Mouse (Mus musculus) hematopoietic stem cell, adult 5-6 weeks (primary cell): Measurements from ENCODE around the gene Znhit2. TPM values are rescaled to one million over a fixed set of nuclear protein-coding genes. Genes with fewer than 3 reads are reported as not detected.
A peak's percentile ranks its signal among the peaks of the same experiment; 100 is the strongest.

Experiments used
- ATAC-seq, 2 experiments: fragments of 125-278 bp in 1 of 2; replicated peaks in 1 of 2; 2 replicates each; pipeline ENCODE4 v1.8.0; 2016 to 2017; ENCODE audit warnings: inconsistent platforms in 2 of 2, mild to moderate bottlenecking in 2 of 2, moderate number of reproducible peaks in 2 of 2, low read depth in 1 of 2, moderate TSS enrichment in 1 of 2; ENCODE audit not compliant: low FRiP score in 2 of 2, poor library complexity in 2 of 2, severe bottlenecking in 2 of 2, insufficient read depth in 1 of 2, low TSS enrichment in 1 of 2
- total RNA-seq: library from RNA; stranded (forward); fragments of 172-1452, 232-1000 nt; gene quantifications from 2 replicates; pipeline ENCODE4 v1.2.3, GENCODE M21; 2017

The Znhit2 gene
- total RNA-seq, result 8.3 and 11.5 TPM in 2 replicates

DNA sequence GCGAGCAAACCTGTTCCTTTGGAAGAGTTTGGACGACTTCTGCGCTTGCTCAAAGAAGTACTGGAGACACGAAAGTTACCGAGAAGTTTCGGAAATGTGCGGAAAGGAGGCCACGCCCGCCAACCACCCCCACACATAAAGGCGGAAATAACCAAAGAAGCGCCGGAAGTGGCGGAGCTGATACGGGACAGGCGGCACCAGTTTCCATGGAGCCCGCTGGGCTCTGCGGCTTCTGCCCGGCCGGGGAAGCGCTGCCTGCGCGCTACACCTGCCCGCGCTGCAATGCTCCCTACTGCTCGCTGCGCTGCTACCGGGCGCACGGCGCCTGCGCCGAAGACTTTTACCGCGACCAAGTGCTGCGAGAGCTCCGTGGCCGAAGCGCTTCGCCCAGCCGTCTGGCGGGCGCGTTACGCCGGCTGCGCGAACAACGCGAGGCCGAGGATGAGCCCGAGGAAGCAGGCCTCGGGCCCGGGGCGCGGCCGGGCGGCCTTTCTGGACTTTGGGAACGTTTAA lies at the start of gene Znhit2:
Gene Znhit2, plus strand, starts transcription at position 172 of the 513 bp plus-strand sequence.
- ATAC-seq, result peak; percentile 74 to 75

DNA sequence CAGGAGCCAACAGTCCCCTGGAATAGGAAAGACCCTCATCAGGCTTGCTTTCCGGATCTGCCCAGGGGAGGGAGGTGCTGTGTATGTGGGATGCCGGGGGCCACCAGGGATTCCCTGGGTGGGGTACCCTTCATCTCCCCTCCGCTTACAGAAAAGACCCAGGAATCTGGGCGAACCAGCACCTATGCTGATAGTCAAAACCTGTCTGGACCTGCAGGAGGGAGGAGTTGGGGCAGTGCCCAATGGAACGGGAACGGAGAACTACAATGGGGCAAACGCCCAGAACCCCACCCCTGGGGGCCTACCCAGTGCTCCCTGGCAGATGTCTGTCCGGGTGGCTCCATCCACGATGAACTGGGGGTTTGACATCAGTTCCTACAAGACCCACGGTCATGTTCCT lies 47.3 kb upstream of the Znhit2 start:
- ATAC-seq, result no peak

DNA sequence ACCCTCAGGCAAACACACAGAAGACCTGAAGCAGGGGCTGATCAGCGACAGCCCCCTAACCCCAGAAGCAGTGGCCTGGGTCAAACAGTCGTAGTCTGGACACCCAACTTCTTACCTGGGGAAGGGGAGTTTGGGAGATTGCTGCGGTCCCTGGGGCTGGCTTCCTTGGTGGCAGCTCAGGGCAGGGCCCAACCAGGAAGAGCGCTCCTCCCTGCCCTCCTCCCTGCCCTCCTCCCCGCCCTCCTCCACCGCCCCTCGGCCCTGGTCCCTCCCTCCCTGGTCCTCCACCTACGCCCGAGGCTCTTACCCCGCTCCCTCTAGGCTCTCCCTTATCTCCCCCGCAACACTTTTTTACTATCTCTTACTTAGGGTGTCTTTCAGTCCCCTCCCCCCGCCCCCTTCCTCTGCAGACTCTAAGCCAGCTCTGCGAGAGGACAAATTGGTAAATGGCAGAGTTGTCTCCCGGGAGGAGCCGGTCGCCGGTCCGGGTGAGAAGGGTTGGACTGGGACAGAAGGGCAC lies 45.9 kb upstream of the Znhit2 start:
- ATAC-seq, result peak; percentile 33 to 40; a peak in 2 of 4 replicates

DNA sequence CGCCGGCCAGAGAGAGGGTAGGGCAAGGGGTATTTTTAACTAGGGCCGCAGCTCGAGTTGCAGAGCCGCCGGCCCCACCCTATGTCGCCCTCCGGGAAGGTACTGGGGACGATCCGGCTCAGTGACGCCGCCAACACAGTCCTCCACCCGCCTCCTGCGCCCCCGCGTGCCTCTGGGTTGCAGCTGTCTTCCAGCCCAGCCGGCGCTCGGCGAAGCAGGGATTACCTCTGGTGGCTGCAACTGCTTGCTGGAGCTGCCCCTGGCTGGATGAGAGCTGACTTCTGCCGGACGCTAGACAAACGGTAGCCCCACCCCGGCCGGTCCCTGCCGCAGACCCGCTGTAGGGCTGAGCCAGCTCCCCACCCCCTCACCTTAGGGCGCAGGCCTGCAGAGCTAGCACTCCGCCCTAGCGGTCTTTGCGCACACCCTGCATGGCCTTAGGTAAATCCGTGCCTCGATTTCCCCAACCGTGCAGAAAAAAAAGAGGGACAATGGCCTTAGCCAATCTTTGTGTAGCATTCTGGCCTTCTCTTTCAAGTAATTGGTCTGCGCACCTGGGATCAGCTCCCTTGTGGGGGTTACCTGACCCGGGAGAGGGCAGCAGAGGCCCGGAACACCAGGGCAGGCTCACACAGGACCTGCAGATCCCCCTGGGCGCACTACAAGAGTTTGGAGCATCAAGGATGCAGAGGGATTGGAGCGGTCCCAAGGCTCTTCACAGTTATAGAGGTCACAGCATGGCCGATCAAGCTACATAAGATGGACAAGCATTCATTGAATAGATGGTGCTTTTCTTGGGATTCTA lies 45.3 kb upstream of the Znhit2 start, which contains the start of gene Capn1:
Gene Capn1, minus strand, starts transcription at position 387 of the 805 bp plus-strand sequence.
- ATAC-seq, result peak; percentile 43 to 60

DNA sequence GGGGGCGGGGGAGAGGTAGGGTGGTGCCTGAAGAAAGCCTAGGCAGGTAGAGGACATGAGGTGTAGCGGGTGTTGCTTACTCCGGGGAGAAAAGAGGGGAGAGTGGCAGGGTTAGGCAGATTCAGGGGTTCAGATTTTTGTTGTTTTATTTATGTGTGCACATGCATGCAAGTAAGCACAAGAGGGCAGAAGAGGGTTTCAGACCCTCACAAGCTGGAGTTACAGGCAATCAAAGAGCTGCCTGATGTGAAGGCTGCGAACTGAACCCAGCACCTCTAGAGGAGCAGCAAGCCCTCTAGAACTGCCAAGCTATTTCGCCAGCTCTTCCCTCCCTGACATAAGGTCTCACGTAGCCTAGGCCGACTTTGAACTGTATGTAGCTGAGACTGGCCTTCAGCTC lies 44.5 kb upstream of the Znhit2 start:
- no peak for ATAC-seq

DNA sequence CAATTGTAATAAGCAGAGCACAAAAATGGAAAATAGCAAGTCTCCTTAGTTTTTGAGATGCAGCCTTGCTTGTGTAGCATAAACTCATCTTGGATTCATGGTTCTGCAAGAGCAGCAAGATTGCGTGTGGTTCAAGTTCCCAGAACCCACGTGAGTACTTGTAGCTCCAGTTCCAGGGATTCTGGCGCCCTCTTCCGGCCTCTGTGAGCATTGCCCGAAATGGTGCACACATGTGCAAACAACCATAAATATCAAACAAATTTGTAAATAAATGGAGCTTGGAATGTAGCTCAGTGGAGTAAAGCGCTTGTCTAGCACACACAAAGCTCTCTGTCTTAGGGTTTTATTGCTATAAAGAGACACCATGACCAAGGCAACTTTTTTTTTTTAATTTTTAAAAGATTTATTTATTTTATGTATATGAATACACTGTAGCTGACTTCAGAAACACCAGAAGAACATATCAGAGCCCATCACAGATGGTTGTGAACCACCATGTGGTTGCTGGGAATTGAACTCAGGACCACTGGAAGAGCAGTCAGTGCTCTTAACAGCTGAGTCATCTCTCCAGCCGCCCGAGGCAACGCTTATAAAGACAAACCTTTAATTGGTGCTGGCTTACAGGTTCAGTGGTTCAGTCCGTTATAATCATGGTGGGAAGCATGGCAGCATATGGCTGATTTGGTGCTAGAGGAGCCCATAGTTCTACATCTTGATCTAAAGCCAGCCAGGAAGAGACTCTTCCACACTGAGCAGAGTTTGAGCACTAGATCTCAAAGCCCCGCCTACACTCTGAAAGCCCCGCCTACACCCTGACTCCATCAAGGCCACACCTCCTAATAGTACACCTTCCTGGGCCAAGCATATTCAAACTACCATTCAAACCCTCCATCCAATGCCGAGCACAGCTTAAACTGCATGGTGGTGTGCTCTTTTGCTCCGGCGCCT lies 42.6 kb upstream of the Znhit2 start:
- ATAC-seq, result peak; percentile 61 to 65

DNA sequence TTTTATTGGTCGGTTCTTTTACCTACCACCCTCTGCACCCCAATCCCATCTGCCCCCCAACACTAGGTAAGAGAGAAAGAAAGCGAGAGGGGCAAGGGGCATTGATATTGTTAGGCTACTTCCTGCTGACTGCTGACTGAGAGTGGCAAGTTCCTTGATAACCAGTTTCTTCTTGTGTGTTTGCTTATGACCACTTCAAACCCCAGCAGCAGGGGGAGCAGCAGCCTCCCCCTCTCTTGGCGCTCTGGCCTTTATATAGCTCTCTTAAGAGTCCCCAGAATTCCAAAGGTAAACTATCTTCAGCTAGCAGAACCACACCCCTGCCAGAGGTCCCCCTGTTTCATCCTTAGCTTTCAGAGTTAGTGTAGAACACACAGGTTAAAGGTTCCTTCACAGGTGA lies 40.7 kb upstream of the Znhit2 start:
- no peak for ATAC-seq

DNA sequence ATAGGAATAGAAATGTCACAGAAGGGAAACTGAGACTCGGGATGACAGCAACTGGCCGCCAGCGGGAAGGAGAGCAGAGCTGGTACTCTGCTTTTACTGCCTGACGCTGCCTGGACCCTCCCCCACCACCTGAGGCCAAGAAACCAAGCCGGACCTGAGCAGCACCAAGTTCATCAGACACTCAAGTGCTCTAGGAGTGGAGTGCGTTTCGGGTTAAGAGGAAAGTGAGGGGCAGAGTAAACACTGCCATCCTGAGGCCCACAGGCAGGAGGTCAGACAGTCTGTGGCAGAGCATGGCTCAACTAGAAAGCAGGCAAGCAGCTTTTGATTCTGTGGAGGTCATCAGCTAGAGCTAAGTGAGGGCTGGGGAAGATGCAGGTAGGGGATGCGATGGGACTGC lies 37.9 kb upstream of the Znhit2 start:
- no peak for ATAC-seq

DNA sequence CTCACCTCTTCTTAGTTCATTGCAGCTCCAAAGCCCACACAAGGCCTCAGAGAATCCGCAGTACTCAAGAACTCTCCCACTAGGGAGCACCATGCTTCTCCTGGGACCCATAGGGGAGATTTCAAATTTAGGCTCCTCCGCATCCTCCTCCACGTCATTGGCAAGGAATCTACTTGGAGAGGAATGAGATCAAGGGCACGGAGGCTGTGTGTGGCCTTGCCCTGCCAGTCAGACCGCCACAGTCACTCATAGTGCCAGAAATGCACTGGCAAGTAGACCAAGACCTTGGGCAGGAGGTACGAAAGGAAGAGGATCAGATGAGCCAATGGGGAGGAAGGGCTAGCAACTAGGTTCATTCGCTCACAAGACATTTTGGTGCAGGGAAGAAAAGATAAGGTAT lies 37.1 kb upstream of the Znhit2 start:
- no peak for ATAC-seq

DNA sequence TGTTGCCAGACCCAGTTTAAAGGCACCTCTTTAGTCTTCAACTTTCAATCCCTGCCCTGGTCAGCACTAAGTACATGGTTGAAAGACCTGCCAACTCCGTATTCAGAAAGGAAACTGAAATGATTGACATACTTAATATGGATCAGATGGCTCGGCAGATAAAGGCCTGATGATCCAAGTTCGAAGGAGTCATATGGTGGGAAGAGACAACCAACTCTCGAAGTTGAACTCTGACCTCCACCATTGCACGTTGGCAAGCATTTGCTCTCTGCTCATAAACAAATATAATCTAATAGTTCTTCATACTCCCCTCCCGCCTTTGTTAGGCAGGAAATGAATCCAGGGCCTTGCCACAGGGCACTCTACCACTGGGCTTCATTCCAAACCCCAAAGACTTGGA lies 32.0 kb upstream of the Znhit2 start:
- ATAC-seq, result no peak

DNA sequence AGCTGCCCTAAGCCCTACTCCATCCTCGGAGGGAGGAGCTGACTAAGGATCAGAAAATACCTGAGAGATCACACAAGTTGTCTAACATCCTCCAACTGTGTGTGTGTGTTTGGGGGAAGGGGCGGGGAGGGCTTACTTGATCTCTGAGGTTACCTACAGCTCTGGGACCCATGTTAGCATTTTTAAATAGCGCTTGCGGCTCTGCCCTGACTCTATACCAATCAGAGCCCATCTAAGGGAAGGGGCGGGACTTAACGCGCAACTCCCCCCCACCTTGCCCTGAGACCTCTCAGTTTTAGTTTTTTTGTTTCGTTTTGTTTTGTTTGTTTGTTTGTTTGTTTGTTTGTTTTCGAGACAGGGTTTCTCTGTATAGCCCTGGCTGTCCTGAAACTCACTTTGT lies 31.6 kb upstream of the Znhit2 start:
- no peak for ATAC-seq

DNA sequence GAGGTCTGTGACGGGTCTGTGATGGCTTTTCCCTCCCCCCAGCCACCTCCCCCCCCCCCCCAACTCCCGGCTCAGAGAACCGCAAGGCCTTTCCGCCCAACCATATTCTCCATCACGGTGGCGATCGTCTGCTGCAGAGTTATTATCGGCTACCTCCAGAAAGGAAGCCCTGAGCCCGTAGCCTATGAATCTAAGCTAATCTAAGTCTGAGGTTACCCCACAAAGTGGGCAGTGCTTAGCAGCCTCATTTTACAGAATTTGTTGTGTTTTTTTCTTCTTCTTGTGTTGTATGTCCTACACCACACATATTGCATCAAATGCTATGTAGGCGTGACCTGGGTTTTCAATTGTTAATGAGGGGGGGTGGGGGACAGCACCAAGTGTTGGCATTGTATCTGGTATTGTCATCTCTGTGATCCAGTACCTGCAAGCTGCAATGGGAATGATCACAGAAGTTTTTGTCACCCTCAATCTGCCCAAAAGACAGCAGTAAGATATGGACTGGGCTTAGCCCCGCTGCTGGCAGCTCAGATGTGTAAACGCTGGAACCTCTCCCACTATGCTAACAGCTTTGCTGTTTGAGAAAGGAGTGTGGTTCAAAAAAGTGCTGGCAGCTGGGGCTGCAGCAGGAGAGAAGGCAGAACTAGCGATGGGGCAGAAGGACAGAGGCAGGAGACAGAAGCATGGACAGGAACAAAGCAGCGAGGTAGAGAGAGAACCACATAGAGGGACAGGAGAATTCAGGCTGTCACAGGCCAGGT lies 30.3 kb upstream of the Znhit2 start:
- no peak for ATAC-seq

DNA sequence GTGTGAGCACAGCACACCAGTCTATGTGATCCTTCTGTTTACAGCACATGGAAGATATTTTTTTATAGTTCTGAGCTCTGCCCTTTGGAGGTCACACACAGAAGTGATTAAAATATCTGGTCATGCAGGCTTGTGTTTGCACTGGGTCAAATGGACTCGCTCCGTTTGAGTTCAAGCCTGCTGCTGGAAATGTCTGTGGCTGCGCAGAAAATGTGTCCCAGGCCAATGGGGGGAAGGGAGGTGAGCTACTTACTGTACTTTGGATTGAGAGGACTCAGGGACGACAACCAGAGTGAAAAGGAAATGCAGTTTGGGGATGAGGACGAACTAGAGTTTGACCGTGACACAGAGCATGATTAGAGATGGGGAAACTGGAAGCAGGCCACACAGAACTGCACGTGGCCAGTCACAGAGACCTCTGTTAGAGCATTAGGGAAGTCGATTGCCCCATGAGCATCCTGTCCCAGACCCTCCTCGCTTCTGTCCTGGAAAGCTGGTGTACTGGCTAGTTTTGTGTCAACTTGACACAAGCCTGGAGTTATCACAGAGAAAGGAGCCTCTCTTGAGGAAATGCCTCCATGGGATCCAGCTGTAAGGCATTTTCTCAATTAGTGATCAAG lies 24.9 kb upstream of the Znhit2 start:
- ATAC-seq, result no peak; a peak in 1 of 4 replicates

DNA sequence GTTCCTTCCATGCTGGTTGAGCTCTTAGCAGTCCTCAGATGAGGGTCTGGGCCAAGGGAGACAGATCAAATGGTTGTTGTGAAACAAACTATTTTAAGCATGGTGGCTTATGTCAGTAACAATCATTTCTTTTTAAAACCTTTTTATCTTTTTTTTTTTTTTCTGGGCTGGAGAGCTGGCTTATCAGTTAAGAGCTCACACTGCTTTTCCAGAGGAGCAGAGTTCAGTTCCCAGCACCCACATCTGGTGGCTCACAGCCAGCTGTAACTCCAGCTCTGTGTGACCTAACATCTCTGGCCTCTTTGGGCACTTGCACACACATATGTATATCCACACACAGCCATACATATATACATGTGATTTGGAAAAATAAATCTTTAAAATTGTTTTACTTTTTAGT lies 23.3 kb upstream of the Znhit2 start:
- ATAC-seq, result no peak

DNA sequence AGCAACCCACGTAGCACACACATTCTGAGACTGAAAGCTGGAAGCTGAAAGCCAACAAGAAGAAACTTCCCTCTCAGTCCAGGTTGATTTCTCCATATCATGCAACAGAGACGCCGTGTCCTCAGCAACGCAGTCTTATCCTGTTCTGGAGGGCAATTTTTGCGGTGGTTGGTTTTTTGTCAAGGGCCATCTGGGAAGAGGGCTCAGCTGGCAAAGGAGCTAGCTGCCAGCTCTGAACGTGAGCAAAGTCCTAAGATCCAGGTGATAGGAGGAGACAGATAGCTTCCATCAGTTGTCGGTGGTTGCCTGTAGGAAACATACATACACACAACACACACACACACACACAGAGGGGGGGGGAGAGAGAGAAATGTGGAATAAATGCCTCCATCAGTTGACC lies 22.7 kb upstream of the Znhit2 start:
- no peak for ATAC-seq

DNA sequence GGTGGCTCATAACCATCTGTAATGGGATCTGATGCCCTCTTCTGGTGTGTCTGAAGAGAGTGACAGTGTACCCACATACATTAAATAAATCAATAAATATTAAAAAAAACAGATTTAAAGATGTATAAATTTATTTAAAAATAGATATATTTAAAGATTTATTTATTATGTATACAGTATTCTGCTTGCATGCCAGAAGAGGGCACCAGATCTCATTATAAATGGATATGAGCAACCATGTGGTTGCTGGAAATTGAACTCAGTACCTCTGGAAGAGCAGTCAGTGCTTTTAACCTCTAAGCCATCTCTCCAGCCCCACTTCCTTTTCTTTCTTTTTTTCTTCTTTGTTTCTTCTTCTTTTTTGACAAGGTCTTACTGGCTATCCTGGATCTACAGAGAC lies 21.0 kb upstream of the Znhit2 start:
- ATAC-seq, result no peak

DNA sequence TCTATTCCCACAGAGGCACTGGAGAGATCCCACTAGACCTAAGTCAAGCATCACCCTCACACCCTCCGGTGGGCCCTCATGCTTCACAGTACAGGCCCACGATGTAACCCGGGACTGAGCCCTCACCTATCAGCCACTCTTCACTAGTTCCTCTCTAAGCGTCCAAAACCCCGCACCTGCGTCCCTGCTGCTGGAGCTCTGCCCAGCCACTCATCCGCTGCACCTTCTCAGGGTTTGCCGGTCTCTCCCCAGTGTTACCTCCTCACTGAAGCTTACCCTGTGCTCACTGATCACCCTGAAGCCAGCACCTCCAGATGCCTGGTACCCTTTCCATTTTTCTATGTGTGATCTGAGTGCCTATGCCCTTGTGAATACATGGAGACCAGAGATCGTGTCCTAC lies 18.7 kb upstream of the Znhit2 start:
- no peak for ATAC-seq
